8 mouse cellular contexts compared by ENCODE assay signal in the genomic region with DNA sequence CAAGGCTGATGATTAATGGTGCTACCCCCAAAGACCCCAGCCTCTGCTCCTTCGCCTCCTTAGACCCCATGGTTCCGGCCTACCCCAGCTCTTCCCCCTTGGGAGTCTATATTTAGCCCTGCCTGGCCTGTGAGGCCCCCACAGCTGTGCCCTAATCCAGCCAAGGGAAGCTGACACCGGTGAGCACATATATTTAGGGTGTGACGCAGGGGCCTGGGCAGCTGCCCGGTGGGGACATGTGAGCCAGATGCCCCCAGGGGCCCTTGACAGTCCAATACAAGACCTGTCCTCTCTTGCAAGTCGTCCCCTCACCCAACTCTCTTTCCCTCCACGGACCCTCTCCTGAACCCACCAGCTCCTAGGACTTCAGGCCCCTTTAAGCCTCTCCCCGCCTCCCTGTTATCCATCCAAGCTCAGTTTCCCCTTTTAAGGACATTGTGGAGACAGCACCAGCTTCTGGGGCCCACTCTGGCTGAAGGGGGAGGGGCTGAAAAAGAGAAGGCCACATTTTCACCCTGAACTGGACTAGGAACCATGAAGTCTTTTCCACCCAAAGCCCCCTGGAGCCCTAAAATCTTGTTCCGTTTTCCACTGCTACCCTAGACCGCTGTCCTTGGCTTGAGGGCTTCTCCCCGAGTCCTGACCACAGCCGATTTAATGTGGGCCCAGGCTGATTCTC. TPM values are rescaled to one million over a fixed set of nuclear protein-coding genes. Genes with fewer than 3 reads are reported as not detected.
DNase-seq lines count a peak whose midpoint lies in the region; ATAC-seq lines count a peak whose summit lies in the region.

No protein-coding gene starts in this region.

- H3K27ac ChIP-seq in intestine, embryonic 16.5 days (ENCODE audit: low read length): peak overlapping the region; percentile 92

- peak overlapping the region; percentile 88 for H3K9ac ChIP-seq in intestine, embryonic 16.5 days (ENCODE audit: low read depth, low read length)

- no peaks in the 10 kb centered on the region for H3K27me3 ChIP-seq in intestine, embryonic 16.5 days (replicated peaks; ENCODE audit: control insufficient read depth, insufficient read depth, low read length)

- peaks cover 48% of the 10 kb centered on the region for H3K4me1 ChIP-seq in intestine, embryonic 16.5 days (ENCODE audit: control insufficient read depth, insufficient read depth, low read length)

- no peaks in the 10 kb centered on the region for H3K9me3 ChIP-seq in intestine, embryonic 16.5 days (ENCODE audit: control insufficient read depth, low read length)

- peaks cover 15% of the 10 kb centered on the region; the same call in 1 of the 2 replicates for H3K36me3 ChIP-seq in intestine, embryonic 16.5 days (ENCODE audit: control insufficient read depth, insufficient read depth, low read length)

- peak; percentile 42 for DNase-seq in urinary bladder, postnatal 14 days (ENCODE audit: low spot score)
- no peak for DNase-seq in urinary bladder, postnatal 4 days (ENCODE audit: low spot score in 2 of 2)
- peak; percentile 28 for DNase-seq in lung, postnatal 14 days

- peak overlapping the region; percentile 93 for H3K4me2 ChIP-seq in intestine, embryonic 16.5 days (ENCODE audit: low read depth, low read length)

- peak; percentile 12; the same call in 1 of the 2 replicates for ATAC-seq in granulocyte monocyte progenitor cell, adult 5-6 weeks (replicated peaks; ENCODE audit: poor library complexity, severe bottlenecking)
- peak; percentile 14; the same call in 1 of the 2 replicates for ATAC-seq in intestine, embryonic 16.5 days
- no peak for ATAC-seq in cerebellum, adult (ENCODE audit: insufficient number of reproducible peaks, low FRiP score, low TSS enrichment)
- ATAC-seq in CD4-positive, CD25-positive, alpha-beta regulatory T cell, adult 4 months: no peak
- no peak for ATAC-seq in megakaryocyte progenitor cell, adult 5-6 weeks (replicated peaks; ENCODE audit: poor library complexity)

- peak overlapping the region; percentile 70 for H3K4me3 ChIP-seq in intestine, embryonic 16.5 days (ENCODE audit: low read length)

- 61% methylated on average over 12 of the region's 12 CpGs for WGBS in intestine, embryonic 16.5 days

RNA-seq across cellular contexts. Expression of gene Ehbp1l1, which starts 0.9 kb away (rescaled TPM):
- 23.2 and 29.5 TPM in 2 replicates for total RNA-seq in granulocyte monocyte progenitor cell, adult 5-6 weeks (2014; fragmentation: Nextera tagmentation)
- total RNA-seq in granulocyte monocyte progenitor cell, adult 5-6 weeks (2017): 30.6 and 41.6 TPM in 2 replicates
- polyA plus RNA-seq in intestine, embryonic 16.5 days (2015; fragmentation: Nextera tagmentation; extraction: Ambion mirVana): 48.6 and 49.7 TPM in 2 replicates
- polyA plus RNA-seq in CD4-positive, CD25-positive, alpha-beta regulatory T cell, adult 4 months (2017; shearing (Covaris generic)): 10 to 100 TPM; 14.4 to 20.7 TPM
- total RNA-seq in megakaryocyte progenitor cell, adult 5-6 weeks (2015): 7.9 and 8.1 TPM in 2 replicates
- total RNA-seq in megakaryocyte progenitor cell, adult 5-6 weeks (2017): 27.2 and 30.3 TPM in 2 replicates

RNA-seq across cellular contexts. Expression of gene Fam89b, which starts 4.3 kb away (rescaled TPM):
- 37.4 and 41.7 TPM in 2 replicates for total RNA-seq in granulocyte monocyte progenitor cell, adult 5-6 weeks (2014; fragmentation: Nextera tagmentation)
- 20.9 and 31.8 TPM in 2 replicates for total RNA-seq in granulocyte monocyte progenitor cell, adult 5-6 weeks (2017)
- 56.6 and 57.8 TPM in 2 replicates for polyA plus RNA-seq in intestine, embryonic 16.5 days (2015; fragmentation: Nextera tagmentation; extraction: Ambion mirVana)
- polyA plus RNA-seq in CD4-positive, CD25-positive, alpha-beta regulatory T cell, adult 4 months (2017; shearing (Covaris generic)): 10 to 100 TPM; 43.5 to 55.3 TPM
- 40.5 and 42.3 TPM in 2 replicates for total RNA-seq in megakaryocyte progenitor cell, adult 5-6 weeks (2015)
- 20.3 and 22.9 TPM in 2 replicates for total RNA-seq in megakaryocyte progenitor cell, adult 5-6 weeks (2017)

RNA-seq across cellular contexts. Expression of gene Ltbp3, which starts 15.5 kb away (rescaled TPM):
- 1.8 and 16.0 TPM in 2 replicates for total RNA-seq in granulocyte monocyte progenitor cell, adult 5-6 weeks (2014; fragmentation: Nextera tagmentation)
- total RNA-seq in granulocyte monocyte progenitor cell, adult 5-6 weeks (2017): 3.7 and 3.9 TPM in 2 replicates
- 14.0 and 20.8 TPM in 2 replicates for polyA plus RNA-seq in intestine, embryonic 16.5 days (2015; fragmentation: Nextera tagmentation; extraction: Ambion mirVana)
- polyA plus RNA-seq in CD4-positive, CD25-positive, alpha-beta regulatory T cell, adult 4 months (2017; shearing (Covaris generic)): not detected
- total RNA-seq in megakaryocyte progenitor cell, adult 5-6 weeks (2015): 6.1 and 7.6 TPM in 2 replicates
- total RNA-seq in megakaryocyte progenitor cell, adult 5-6 weeks (2017): 2.7 and 5.6 TPM in 2 replicates

RNA-seq across cellular contexts. Expression of gene Kcnk7, which starts 21.0 kb away (rescaled TPM):
- total RNA-seq in granulocyte monocyte progenitor cell, adult 5-6 weeks (2014; fragmentation: Nextera tagmentation): not detected in 2 replicates
- not detected in 2 replicates for total RNA-seq in granulocyte monocyte progenitor cell, adult 5-6 weeks (2017)
- polyA plus RNA-seq in intestine, embryonic 16.5 days (2015; fragmentation: Nextera tagmentation; extraction: Ambion mirVana): 0.13 and 0.34 TPM in 2 replicates
- 1 to 10 TPM; 1.9 to 2.4 TPM for polyA plus RNA-seq in CD4-positive, CD25-positive, alpha-beta regulatory T cell, adult 4 months (2017; shearing (Covaris generic))
- not detected in 2 replicates for total RNA-seq in megakaryocyte progenitor cell, adult 5-6 weeks (2015)
- total RNA-seq in megakaryocyte progenitor cell, adult 5-6 weeks (2017): 0.14 TPM in 1 of 2 replicates, not detected in the other

RNA-seq across cellular contexts. Expression of gene Pcnx3, which starts 36.5 kb away (rescaled TPM):
- 35.2 and 46.8 TPM in 2 replicates for total RNA-seq in granulocyte monocyte progenitor cell, adult 5-6 weeks (2014; fragmentation: Nextera tagmentation)
- total RNA-seq in granulocyte monocyte progenitor cell, adult 5-6 weeks (2017): 12.6 and 22.7 TPM in 2 replicates
- 15.1 and 16.8 TPM in 2 replicates for polyA plus RNA-seq in intestine, embryonic 16.5 days (2015; fragmentation: Nextera tagmentation; extraction: Ambion mirVana)
- 10 to 100 TPM; 21.6 to 23.9 TPM for polyA plus RNA-seq in CD4-positive, CD25-positive, alpha-beta regulatory T cell, adult 4 months (2017; shearing (Covaris generic))
- 21.6 and 24.5 TPM in 2 replicates for total RNA-seq in megakaryocyte progenitor cell, adult 5-6 weeks (2015)
- total RNA-seq in megakaryocyte progenitor cell, adult 5-6 weeks (2017): 15.6 and 15.7 TPM in 2 replicates

Comparison
In these comparisons a context has a peak if more than half of its experiments do, and no peak if none do; other contexts are left out.
1. DNase-seq: peak in urinary bladder, postnatal 14 days (single experiment) and lung, postnatal 14 days (single experiment); none in urinary bladder, postnatal 4 days (0 of 2).
2. ATAC-seq: peak in granulocyte monocyte progenitor cell, adult 5-6 weeks (single experiment) and intestine, embryonic 16.5 days (single experiment); none in cerebellum, adult (single experiment), CD4-positive, CD25-positive, alpha-beta regulatory T cell, adult 4 months (single experiment) and megakaryocyte progenitor cell, adult 5-6 weeks (single experiment).